8 mouse cellular contexts compared by ENCODE assay signal in genomic region chr4:118180301-118181080, GRCm38 (mm10). TPM values are rescaled to one million over a fixed set of nuclear protein-coding genes. Genes with fewer than 3 reads are reported as not detected.
DNase-seq lines count a peak whose midpoint lies in the region; ATAC-seq lines count a peak whose summit lies in the region.

No protein-coding gene starts in this region.

- H3K27me3 ChIP-seq in lung, embryonic 16.5 days (ENCODE audit: control insufficient read depth, insufficient read depth, low read depth, low read length) = no peaks in the 10 kb centered on the region
- H3K27me3 ChIP-seq in embryonic facial prominence, embryonic 12.5 days = no peaks in the 10 kb centered on the region
- H3K27me3 ChIP-seq in midbrain, embryonic 16.5 days (ENCODE audit: control insufficient read depth, insufficient read depth, low read depth, low read length) = no peaks in the 10 kb centered on the region

- 13% methylated on average over 17 of the region's 17 CpGs for WGBS in lung, embryonic 16.5 days
- WGBS in embryonic facial prominence, embryonic 12.5 days = 18% methylated on average over 17 of the region's 17 CpGs
- 14% methylated on average over 17 of the region's 17 CpGs for WGBS in midbrain, embryonic 16.5 days

- H3K27ac ChIP-seq in lung, embryonic 16.5 days (ENCODE audit: low read length) = peak overlapping the region; percentile 96
- H3K27ac ChIP-seq in embryonic facial prominence, embryonic 12.5 days = peak overlapping the region; percentile 92
- H3K27ac ChIP-seq in midbrain, embryonic 16.5 days (ENCODE audit: low read length) = peak overlapping the region; percentile 97

- peaks cover 14% of the 10 kb centered on the region for H3K36me3 ChIP-seq in lung, embryonic 16.5 days (ENCODE audit: control insufficient read depth, insufficient read depth, low read length)
- peaks cover 19% of the 10 kb centered on the region for H3K36me3 ChIP-seq in embryonic facial prominence, embryonic 12.5 days
- peaks cover 17% of the 10 kb centered on the region for H3K36me3 ChIP-seq in midbrain, embryonic 16.5 days (ENCODE audit: control insufficient read depth, insufficient read depth, low read length)

- H3K9me3 ChIP-seq in lung, embryonic 16.5 days (ENCODE audit: control insufficient read depth, low read length) = no peaks in the 10 kb centered on the region
- no peaks in the 10 kb centered on the region for H3K9me3 ChIP-seq in embryonic facial prominence, embryonic 12.5 days
- no peaks in the 10 kb centered on the region for H3K9me3 ChIP-seq in midbrain, embryonic 16.5 days (replicated peaks; ENCODE audit: control insufficient read depth, low read length, poor library complexity, severe bottlenecking)

- H3K4me2 ChIP-seq in lung, embryonic 16.5 days (ENCODE audit: low read depth, low read length) = peak overlapping the region; percentile 92
- peak overlapping the region; percentile 50 for H3K4me2 ChIP-seq in embryonic facial prominence, embryonic 12.5 days (replicated peaks)
- peak overlapping the region; percentile 77 for H3K4me2 ChIP-seq in midbrain, embryonic 16.5 days (ENCODE audit: low read length)

- no peak for ATAC-seq in lung, embryonic 16.5 days (ENCODE audit: low read depth)
- ATAC-seq in embryonic facial prominence, embryonic 12.5 days (ENCODE audit: insufficient number of reproducible peaks, insufficient read depth, low FRiP score, low TSS enrichment) = no peak
- peak; percentile 3; the same call in 1 of the 2 replicates for ATAC-seq in midbrain, embryonic 16.5 days
- ATAC-seq in megakaryocyte progenitor cell, adult 5-6 weeks (replicated peaks; ENCODE audit: poor library complexity) = no peak

- H3K9ac ChIP-seq in lung, embryonic 16.5 days (ENCODE audit: low read length) = peak overlapping the region; percentile 87
- H3K9ac ChIP-seq in embryonic facial prominence, embryonic 12.5 days = peak overlapping the region; percentile 80
- H3K9ac ChIP-seq in midbrain, embryonic 16.5 days (ENCODE audit: low read depth, low read length) = peak overlapping the region; percentile 57

- peak overlapping the region; percentile 66 for H3K4me3 ChIP-seq in lung, embryonic 16.5 days (ENCODE audit: low read length)
- H3K4me3 ChIP-seq in embryonic facial prominence, embryonic 12.5 days = peak overlapping the region; percentile 68
- H3K4me3 ChIP-seq in midbrain, embryonic 16.5 days (ENCODE audit: low read depth, low read length) = peak overlapping the region; percentile 53

- DNase-seq in lung, postnatal 14 days = no peak
- DNase-seq in induced T-regulatory cell, adult 2 months (ENCODE audit: low read depth) = peak; percentile 40
- no peak for DNase-seq in left cerebral cortex, postnatal 10 days (ENCODE audit: extremely low spot score in 1 of 2, low spot score in 2 of 2)
- no peak for DNase-seq in right cerebral cortex, postnatal 14 days

- intact Hi-C loops in left cerebral cortex, postnatal 10 days (cut with DNase I) = no loop called here

- H3K4me1 ChIP-seq in lung, embryonic 16.5 days (replicated peaks; ENCODE audit: control insufficient read depth, insufficient read depth, low read length) = peaks cover 11% of the 10 kb centered on the region
- peaks cover 8% of the 10 kb centered on the region for H3K4me1 ChIP-seq in embryonic facial prominence, embryonic 12.5 days
- H3K4me1 ChIP-seq in midbrain, embryonic 16.5 days (ENCODE audit: control insufficient read depth, insufficient read depth, low read length) = peaks cover 17% of the 10 kb centered on the region

RNA-seq across cellular contexts. Expression of gene Kdm4a, which starts 0.6 kb away (rescaled TPM):
- polyA plus RNA-seq in lung, embryonic 16.5 days (2015; fragmentation: Nextera tagmentation; extraction: Ambion mirVana) = 32.4 and 33.0 TPM in 2 replicates
- polyA plus RNA-seq in embryonic facial prominence, embryonic 12.5 days (2016; fragmentation: Nextera tagmentation; extraction: Ambion mirVana) = 56.5 and 58.3 TPM in 2 replicates
- polyA plus RNA-seq in midbrain, embryonic 16.5 days (2015; fragmentation: Nextera tagmentation; extraction: Ambion mirVana) = 42.1 and 50.4 TPM in 2 replicates
- 9.1 and 9.6 TPM in 2 replicates for total RNA-seq in megakaryocyte progenitor cell, adult 5-6 weeks (2015)
- 20.2 and 27.5 TPM in 2 replicates for total RNA-seq in megakaryocyte progenitor cell, adult 5-6 weeks (2017)
- total RNA-seq in left cerebral cortex, postnatal 10 days (2021) = 10 to 100 TPM; 56.8 to 58.9 TPM

RNA-seq across cellular contexts. Expression of gene St3gal3, which starts 45.8 kb away (rescaled TPM):
- 6.7 TPM in 2 replicates for polyA plus RNA-seq in lung, embryonic 16.5 days (2015; fragmentation: Nextera tagmentation; extraction: Ambion mirVana)
- 10.8 and 12.0 TPM in 2 replicates for polyA plus RNA-seq in embryonic facial prominence, embryonic 12.5 days (2016; fragmentation: Nextera tagmentation; extraction: Ambion mirVana)
- polyA plus RNA-seq in midbrain, embryonic 16.5 days (2015; fragmentation: Nextera tagmentation; extraction: Ambion mirVana) = 13.2 and 13.8 TPM in 2 replicates
- 3.9 and 4.6 TPM in 2 replicates for total RNA-seq in megakaryocyte progenitor cell, adult 5-6 weeks (2015)
- total RNA-seq in megakaryocyte progenitor cell, adult 5-6 weeks (2017) = 4.7 and 5.2 TPM in 2 replicates
- total RNA-seq in left cerebral cortex, postnatal 10 days (2021) = 10 to 100 TPM; 36.8 to 40.2 TPM
